Mouse (Mus musculus) C2C12 (cell line): ENCODE results near the gene Slc3a1.

Source experiments
- CEBPB ChIP-seq: IDR thresholded peaks from one replicate; pipeline ENCODE4 v1.6.1; 2011; ENCODE audit warnings: low read depth, mild to moderate bottlenecking, control low read depth, moderate library complexity
- CTCF ChIP-seq: IDR thresholded peaks from one replicate; pipeline ENCODE4 v1.5.1; 2011; ENCODE audit not compliant: control insufficient read depth, insufficient read depth, insufficient read length
- FOSL1 ChIP-seq: IDR thresholded peaks from one replicate; pipeline ENCODE4 v1.8.0; 2011; ENCODE audit warnings: mild to moderate bottlenecking, low read length; ENCODE audit not compliant: poor library complexity, insufficient read depth, severe bottlenecking
- MAX ChIP-seq: IDR thresholded peaks from one replicate; pipeline ENCODE4 v1.6.1; 2011; ENCODE audit warnings: mild to moderate bottlenecking, control low read depth
- MYOD1 ChIP-seq: IDR thresholded peaks from one replicate; pipeline ENCODE4 v1.6.1; 2011; ENCODE audit warnings: low read depth; ENCODE audit not compliant: control insufficient read depth, insufficient read length
- MYOG ChIP-seq: IDR thresholded peaks from one replicate; pipeline ENCODE4 v1.6.1; 2011; ENCODE audit not compliant: control insufficient read depth, insufficient read length; ENCODE audit errors: extremely low read depth
- USF1 ChIP-seq: IDR thresholded peaks from one replicate; pipeline ENCODE4 v1.6.1; 2011; ENCODE audit warnings: low read depth, mild to moderate bottlenecking, control low read depth, moderate library complexity

- TF ChIP-seq CTCF (no peak), MAX (no peak), USF1 (no peak), MYOG (no peak), MYOD1 (no peak), CEBPB (no peak), FOSL1 (no peak)
Measured at GRCm38 (mm10) chr17:84988514-84988913, 39.7 kb upstream of the Slc3a1 start.
